Mouse (Mus musculus): ENCODE measurements around the gene Gjd2. TPM values are rescaled to one million over a fixed set of nuclear protein-coding genes. Genes with fewer than 3 reads are reported as not detected.

The Gjd2 gene
- not detected for total RNA-seq (2023)

GRCm38 (mm10) chr2:114013295-114013771 is at the start of gene Gjd2:
Gene Gjd2, minus strand, starts transcription at chr2:114013619.

GRCm38 (mm10) chr2:114052696-114053598 is 39.5 kb upstream of the Gjd2 start, which contains the start of gene Actc1:
Gene Actc1, minus strand, starts transcription at chr2:114053548.

Other genes starting within 250 kb of the Gjd2 start
- 12.1 TPM for gene Scg5, start 184.5 kb downstream of the Gjd2 start, total RNA-seq (2023)
- 3.9 TPM for gene Arhgap11a, start 165.0 kb downstream of the Gjd2 start, total RNA-seq (2023)
- not detected for gene Actc1, start 39.9 kb upstream of the Gjd2 start, total RNA-seq (2023)
- gene Aqr, start 173.4 kb upstream of the Gjd2 start, total RNA-seq (2023): 94.4 TPM
- 9.2 TPM for gene Zfp770, start 187.8 kb upstream of the Gjd2 start, total RNA-seq (2023)

Measured in CD4-positive naive resting alpha-beta T cell, adult 76 days (primary cell).